Mouse (Mus musculus) embryonic fibroblast, embryonic 13.5 days (primary cell): Measurements from ENCODE around the gene Gas6.

Experiments used
- CTCF ChIP-seq: IDR thresholded peaks from 2 replicates; pipeline ENCODE4 v1.5.1; 2011; ENCODE audit warnings: mild to moderate bottlenecking, control low read depth, low read length, moderate library complexity, borderline replicate concordance; ENCODE audit not compliant: insufficient read depth
- POLR2A ChIP-seq: IDR thresholded peaks from 2 replicates; pipeline ENCODE4 v1.6.1; 2011; ENCODE audit warnings: low read depth, mild to moderate bottlenecking, control low read depth, low read length, moderate library complexity

DNA sequence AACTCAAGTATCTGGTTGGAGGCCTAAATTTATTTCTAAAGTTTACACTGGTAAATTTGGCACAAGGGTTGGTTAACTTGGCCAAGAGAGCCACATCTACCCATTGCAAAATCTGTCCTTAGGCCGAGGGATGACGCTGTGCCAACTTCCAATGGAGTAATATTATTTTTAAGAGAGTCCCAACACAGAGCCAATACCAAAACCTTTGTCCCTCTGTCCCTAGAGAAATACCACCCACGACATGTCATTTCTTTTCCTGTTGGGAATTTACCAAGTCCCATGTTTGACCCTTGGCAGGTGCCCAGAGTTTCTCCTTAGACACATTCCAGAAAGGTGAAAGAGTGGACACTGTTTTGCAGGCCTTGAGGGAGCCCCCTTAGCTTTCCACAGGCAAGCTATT, 12.7 kb downstream of the Gas6 start:
- TF ChIP-seq CTCF, result no peak
- no peak for TF ChIP-seq POLR2A
